Mouse (Mus musculus): Measurements from ENCODE around the gene Tnr. TPM values are rescaled to one million over a fixed set of nuclear protein-coding genes. Genes with fewer than 3 reads are reported as not detected.

The Tnr gene
- polyA plus RNA-seq, 1 experiment from 2014 or later, result 0.63 TPM

- Histone ChIP-seq H3K9ac (replicated peaks; ENCODE audit: low read length) (no peak overlapping the region), H3K4me3 (ENCODE audit: low read depth, low read length) (no peak overlapping the region), H3K4me2 (ENCODE audit: low read depth, low read length) (no peak overlapping the region), H3K27me3 (ENCODE audit: control insufficient read depth, insufficient read depth, low read length) (no peaks in the 10 kb centered on the region), H3K4me1 (ENCODE audit: control insufficient read depth, insufficient read depth, low read length) (no peaks in the 10 kb centered on the region), H3K27ac (replicated peaks; ENCODE audit: low read depth, low read length) (no peak overlapping the region), H3K9me3 (replicated peaks; ENCODE audit: control insufficient read depth, low read length) (no peaks in the 10 kb centered on the region), H3K36me3 (replicated peaks; ENCODE audit: control insufficient read depth, insufficient read depth, low read depth, low read length) (no peaks in the 10 kb centered on the region)
- ATAC-seq (replicated peaks; ENCODE audit: insufficient number of reproducible peaks, low FRiP score, low TSS enrichment, low read depth), result no peak
- DNase-seq (ENCODE audit: low spot score), result no peak
Measured at GRCm38 (mm10) chr1:159968395-159968794, 444.8 kb downstream of the Tnr start.

GRCm38 (mm10) chr1:159977786-159978185 is 454.2 kb downstream of the Tnr start:
- H3K27ac ChIP-seq (replicated peaks; ENCODE audit: low read depth, low read length), result no peak overlapping the region
- H3K36me3 ChIP-seq (replicated peaks; ENCODE audit: control insufficient read depth, insufficient read depth, low read depth, low read length), result no peaks in the 10 kb centered on the region
- H3K27me3 ChIP-seq (ENCODE audit: control insufficient read depth, insufficient read depth, low read length), result no peaks in the 10 kb centered on the region
- no peak overlapping the region for H3K4me2 ChIP-seq (ENCODE audit: low read depth, low read length)
- H3K9me3 ChIP-seq (replicated peaks; ENCODE audit: control insufficient read depth, low read length), result no peaks in the 10 kb centered on the region
- ATAC-seq (replicated peaks; ENCODE audit: insufficient number of reproducible peaks, low FRiP score, low TSS enrichment, low read depth) (no peak), DNase-seq (ENCODE audit: low spot score) (no peak)
- H3K4me1 ChIP-seq (ENCODE audit: control insufficient read depth, insufficient read depth, low read length), result no peaks in the 10 kb centered on the region
- H3K9ac ChIP-seq (replicated peaks; ENCODE audit: low read length), result no peak overlapping the region
- WGBS, result 66% methylated on average over 2 of the region's 2 CpGs
- H3K4me3 ChIP-seq (ENCODE audit: low read depth, low read length), result no peak overlapping the region

- Histone ChIP-seq H3K9me3 (replicated peaks; ENCODE audit: control insufficient read depth, low read length) (no peaks in the 10 kb centered on the region), H3K4me1 (ENCODE audit: control insufficient read depth, insufficient read depth, low read length) (no peaks in the 10 kb centered on the region), H3K9ac (replicated peaks; ENCODE audit: low read length) (no peak overlapping the region), H3K4me3 (ENCODE audit: low read depth, low read length) (no peak overlapping the region), H3K27me3 (ENCODE audit: control insufficient read depth, insufficient read depth, low read length) (no peaks in the 10 kb centered on the region), H3K36me3 (replicated peaks; ENCODE audit: control insufficient read depth, insufficient read depth, low read depth, low read length) (no peaks in the 10 kb centered on the region), H3K4me2 (ENCODE audit: low read depth, low read length) (no peak overlapping the region), H3K27ac (replicated peaks; ENCODE audit: low read depth, low read length) (no peak overlapping the region)
- WGBS, result 81% methylated on average over 2 of the region's 2 CpGs
- DNase-seq (ENCODE audit: low spot score) (no peak), ATAC-seq (replicated peaks; ENCODE audit: insufficient number of reproducible peaks, low FRiP score, low TSS enrichment, low read depth) (no peak)
Measured at GRCm38 (mm10) chr1:159979096-159979495, 455.5 kb downstream of the Tnr start.

GRCm38 (mm10) chr1:159980355-159980754 is 456.8 kb downstream of the Tnr start:
- Histone ChIP-seq H3K4me1 (ENCODE audit: control insufficient read depth, insufficient read depth, low read length) (no peaks in the 10 kb centered on the region), H3K27me3 (ENCODE audit: control insufficient read depth, insufficient read depth, low read length) (no peaks in the 10 kb centered on the region), H3K9me3 (replicated peaks; ENCODE audit: control insufficient read depth, low read length) (no peaks in the 10 kb centered on the region), H3K4me2 (ENCODE audit: low read depth, low read length) (no peak overlapping the region), H3K9ac (replicated peaks; ENCODE audit: low read length) (no peak overlapping the region), H3K4me3 (ENCODE audit: low read depth, low read length) (no peak overlapping the region), H3K36me3 (replicated peaks; ENCODE audit: control insufficient read depth, insufficient read depth, low read depth, low read length) (no peaks in the 10 kb centered on the region), H3K27ac (replicated peaks; ENCODE audit: low read depth, low read length) (no peak overlapping the region)
- ATAC-seq (replicated peaks; ENCODE audit: insufficient number of reproducible peaks, low FRiP score, low TSS enrichment, low read depth) (no peak), DNase-seq (ENCODE audit: low spot score) (no peak)
- WGBS, result 87% methylated on average over 1 of the region's 1 CpGs

All from embryonic facial prominence, embryonic 11.5 days (tissue).